Mouse (Mus musculus): ENCODE measurements around the gene Rsu1. TPM values are rescaled to one million over a fixed set of nuclear protein-coding genes. Genes with fewer than 3 reads are reported as not detected.
"Not testable (repeated sequence)": the region's sequence is repeated elsewhere in the genome, so short reads cannot be mapped to it uniquely, and the experiment has no call there.

Rsu1 gene
- polyA plus RNA-seq, 1 experiment from 2014 or later = 52.9 TPM

DNA sequence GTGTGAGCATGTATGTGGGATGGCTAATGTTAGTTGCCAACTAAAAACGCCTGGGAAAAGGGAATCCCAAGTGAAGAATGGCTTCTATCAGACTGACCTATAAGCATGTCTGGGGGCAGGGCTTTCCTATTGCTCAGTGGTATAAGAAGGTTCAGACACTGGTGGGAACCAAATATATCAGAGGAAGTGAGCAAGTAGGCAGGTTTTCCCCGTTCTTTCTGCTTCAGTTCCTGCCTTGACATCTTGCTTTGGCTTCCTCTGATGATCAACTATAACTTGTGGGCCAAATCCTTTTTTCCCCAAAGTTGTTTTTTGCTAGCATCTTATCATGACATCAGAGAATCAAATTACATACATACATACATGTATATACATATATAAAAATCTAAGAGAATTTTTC, 51.1 kb downstream of the Rsu1 start:
- no peak overlapping the region for H3K4me2 ChIP-seq (replicated peaks)
- no peak overlapping the region for H3K9ac ChIP-seq (replicated peaks)
- no peaks in the 10 kb centered on the region for H3K27me3 ChIP-seq
- no peaks in the 10 kb centered on the region for H3K9me3 ChIP-seq
- no peak overlapping the region for H3K4me3 ChIP-seq
- no peaks in the 10 kb centered on the region for H3K36me3 ChIP-seq
- H3K4me1 ChIP-seq = no peaks in the 10 kb centered on the region
- no peak for ATAC-seq (replicated peaks)
- 83% methylated on average over 2 of the region's 2 CpGs for WGBS
- no peak overlapping the region for H3K27ac ChIP-seq (replicated peaks)

DNA sequence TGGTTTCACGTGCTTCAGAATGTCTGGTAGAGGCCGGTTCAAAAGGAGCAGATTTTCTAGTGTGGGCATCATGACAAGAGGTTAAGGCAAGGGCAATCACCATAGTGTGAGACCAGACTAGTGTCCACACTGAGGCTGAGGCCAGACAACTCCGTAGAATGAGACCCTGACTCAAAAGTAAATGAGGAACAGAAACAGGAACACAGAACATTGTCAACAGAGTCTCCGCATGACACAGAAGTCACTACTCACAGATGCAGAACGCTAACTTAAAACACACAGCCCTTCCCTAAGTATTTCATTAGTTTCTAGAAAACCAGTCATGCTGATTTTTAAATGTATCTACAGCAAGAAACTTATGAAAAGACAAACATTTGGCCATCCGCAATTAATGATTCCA, 53.1 kb downstream of the Rsu1 start:
- no peak for ATAC-seq (replicated peaks)
- WGBS = 77% methylated on average over 6 of the region's 6 CpGs
- Histone ChIP-seq H3K27me3 (no peaks in the 10 kb centered on the region), H3K36me3 (no peaks in the 10 kb centered on the region), H3K4me3 (no peak overlapping the region), H3K27ac (replicated peaks) (no peak overlapping the region), H3K4me2 (replicated peaks) (no peak overlapping the region), H3K9ac (replicated peaks) (no peak overlapping the region), H3K9me3 (no peaks in the 10 kb centered on the region), H3K4me1 (no peaks in the 10 kb centered on the region)

DNA sequence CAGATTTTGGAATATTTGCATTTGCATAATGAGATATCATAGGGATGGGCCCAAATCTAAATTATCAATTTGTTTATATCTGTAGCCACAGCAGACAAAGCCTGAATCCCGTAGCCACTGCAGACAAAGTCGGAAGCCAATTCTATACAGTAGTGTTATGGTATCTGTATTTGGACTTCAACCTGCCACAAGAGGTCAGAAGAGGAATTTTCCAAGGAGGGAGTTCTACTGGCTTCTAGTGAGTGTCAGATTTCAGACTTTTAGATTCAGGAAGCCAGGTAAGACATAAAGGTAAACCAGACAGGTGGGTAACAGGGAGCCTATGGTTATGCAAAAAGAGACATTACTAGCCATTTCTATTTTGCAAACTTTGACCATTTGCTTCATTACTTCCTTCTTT, 64.4 kb downstream of the Rsu1 start:
- Histone ChIP-seq H3K4me3 (no peak overlapping the region), H3K27ac (replicated peaks) (no peak overlapping the region), H3K9me3 (no peaks in the 10 kb centered on the region), H3K4me1 (no peaks in the 10 kb centered on the region), H3K27me3 (no peaks in the 10 kb centered on the region), H3K4me2 (replicated peaks) (no peak overlapping the region), H3K36me3 (no peaks in the 10 kb centered on the region), H3K9ac (replicated peaks) (no peak overlapping the region)
- 91% methylated on average over 2 of the region's 2 CpGs for WGBS
- no peak for ATAC-seq (replicated peaks)

DNA sequence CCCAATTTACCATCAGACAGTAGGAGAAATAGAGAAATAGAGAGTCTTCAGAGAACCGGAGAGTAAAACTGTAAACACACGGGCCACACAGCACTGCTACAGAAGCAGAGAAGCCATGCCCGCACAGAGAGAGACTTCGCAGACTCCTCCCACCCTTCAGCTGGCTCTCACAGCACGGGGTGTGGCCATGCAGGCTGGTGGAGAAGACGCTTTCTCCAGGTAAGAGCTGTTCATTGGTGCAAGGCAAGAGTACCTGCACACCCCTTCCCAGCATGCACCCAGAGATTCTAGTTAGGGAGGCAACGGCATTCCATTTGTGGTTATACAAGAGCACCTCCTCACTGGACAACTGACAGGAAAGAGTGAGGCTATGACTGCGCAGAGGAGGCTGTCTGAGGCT, 64.8 kb downstream of the Rsu1 start:
- no peak overlapping the region for H3K4me3 ChIP-seq
- no peaks in the 10 kb centered on the region for H3K4me1 ChIP-seq
- no peaks in the 10 kb centered on the region for H3K9me3 ChIP-seq

DNA sequence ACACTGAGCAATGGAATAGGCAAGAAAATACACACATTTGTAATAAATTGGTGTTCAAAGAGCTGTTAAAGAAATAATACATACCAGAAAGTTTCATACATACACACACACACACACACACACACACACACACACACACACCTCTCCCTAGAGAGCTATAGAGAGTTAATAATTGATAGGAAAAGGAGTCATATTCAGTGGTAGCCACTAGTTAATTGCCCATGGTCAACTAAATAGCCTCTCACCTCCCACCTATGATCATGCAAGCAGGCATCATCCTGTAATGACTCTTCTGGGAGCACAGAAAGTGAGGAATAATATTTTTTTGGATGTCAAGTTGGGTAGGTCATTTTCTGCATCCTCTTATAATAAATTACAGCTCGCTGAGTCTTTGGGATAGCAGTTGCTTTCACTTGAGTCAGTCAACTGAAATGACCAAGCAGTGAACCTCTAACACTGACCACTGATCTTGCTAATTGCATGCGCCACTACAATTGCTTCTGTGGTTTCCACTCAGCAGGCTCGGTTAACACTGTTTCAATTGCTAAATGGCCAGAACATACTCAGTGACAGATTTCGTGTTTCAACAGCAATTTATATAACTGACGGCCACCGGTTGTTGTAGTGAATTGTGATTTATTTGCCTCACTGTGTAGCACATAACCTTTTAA, 68.3 kb downstream of the Rsu1 start:
- H3K4me1 ChIP-seq = no peaks in the 10 kb centered on the region
- no peak overlapping the region for H3K9ac ChIP-seq (replicated peaks)
- H3K36me3 ChIP-seq = no peaks in the 10 kb centered on the region
- no peak overlapping the region for H3K4me3 ChIP-seq
- H3K9me3 ChIP-seq = no peaks in the 10 kb centered on the region
- no peak overlapping the region for H3K4me2 ChIP-seq (replicated peaks)
- ATAC-seq (replicated peaks) = no peak
- WGBS = 39% methylated on average over 6 of the region's 6 CpGs
- no peaks in the 10 kb centered on the region for H3K27me3 ChIP-seq
- no peak overlapping the region for H3K27ac ChIP-seq (replicated peaks)

More for the DNA sequence above, 64.8 kb downstream of the Rsu1 start:
- no peak for ATAC-seq (replicated peaks)
- H3K27ac ChIP-seq (replicated peaks) = no peak overlapping the region
- 73% methylated on average over 8 of the region's 8 CpGs for WGBS
- H3K27me3 ChIP-seq = no peaks in the 10 kb centered on the region
- H3K4me2 ChIP-seq (replicated peaks) = no peak overlapping the region
- no peak overlapping the region for H3K9ac ChIP-seq (replicated peaks)
- no peaks in the 10 kb centered on the region for H3K36me3 ChIP-seq

DNA sequence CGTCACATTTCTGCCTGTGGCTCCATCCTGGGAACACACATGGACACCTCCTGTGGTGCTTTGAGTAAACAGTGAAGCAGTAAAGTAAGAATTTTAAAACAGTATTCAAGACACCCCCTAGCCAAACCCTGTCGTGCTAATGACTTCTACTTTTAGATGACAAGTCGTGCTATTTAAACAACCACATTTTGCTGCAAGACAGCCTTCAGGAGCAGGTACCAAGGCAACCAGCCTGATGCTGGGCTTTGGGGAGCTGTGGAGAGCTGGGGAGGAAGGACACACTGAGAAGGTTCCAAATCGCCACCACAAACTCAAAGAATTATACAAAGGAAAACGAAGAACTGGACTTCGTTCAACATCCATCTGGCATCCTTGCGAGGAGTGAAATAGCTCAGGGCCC, 71.5 kb downstream of the Rsu1 start:
- Histone ChIP-seq H3K4me1 (no peaks in the 10 kb centered on the region), H3K9ac (replicated peaks) (no peak overlapping the region), H3K27me3 (no peaks in the 10 kb centered on the region), H3K36me3 (no peaks in the 10 kb centered on the region), H3K4me3 (no peak overlapping the region), H3K27ac (replicated peaks) (no peak overlapping the region), H3K9me3 (no peaks in the 10 kb centered on the region), H3K4me2 (replicated peaks) (no peak overlapping the region)
- ATAC-seq (replicated peaks) = no peak
- WGBS = 82% methylated on average over 7 of the region's 7 CpGs

DNA sequence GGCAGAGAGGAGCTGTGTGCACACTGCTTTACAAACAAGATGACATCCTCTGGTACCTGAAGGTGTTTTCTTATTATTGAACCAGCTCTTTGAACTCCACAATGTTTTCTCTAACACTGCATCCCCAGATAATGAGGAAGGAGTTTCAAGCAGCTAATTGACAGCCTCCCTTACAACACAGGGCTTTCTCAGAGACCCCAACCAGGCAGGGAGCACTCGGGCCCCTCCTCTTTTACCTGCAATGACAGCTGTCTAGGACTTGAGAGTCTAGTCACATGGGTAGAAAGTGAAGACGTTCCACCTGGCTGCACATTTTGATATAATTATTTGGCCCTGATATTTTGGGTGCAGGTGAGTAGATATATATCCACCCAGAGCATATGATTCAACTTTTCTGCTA, 72.2 kb downstream of the Rsu1 start:
- Histone ChIP-seq H3K9ac (replicated peaks) (no peak overlapping the region), H3K9me3 (no peaks in the 10 kb centered on the region), H3K4me2 (replicated peaks) (no peak overlapping the region), H3K27ac (replicated peaks) (no peak overlapping the region), H3K4me3 (no peak overlapping the region), H3K27me3 (no peaks in the 10 kb centered on the region), H3K4me1 (no peaks in the 10 kb centered on the region), H3K36me3 (no peaks in the 10 kb centered on the region)
- no peak for ATAC-seq (replicated peaks)
- WGBS = 70% methylated on average over 2 of the region's 2 CpGs

DNA sequence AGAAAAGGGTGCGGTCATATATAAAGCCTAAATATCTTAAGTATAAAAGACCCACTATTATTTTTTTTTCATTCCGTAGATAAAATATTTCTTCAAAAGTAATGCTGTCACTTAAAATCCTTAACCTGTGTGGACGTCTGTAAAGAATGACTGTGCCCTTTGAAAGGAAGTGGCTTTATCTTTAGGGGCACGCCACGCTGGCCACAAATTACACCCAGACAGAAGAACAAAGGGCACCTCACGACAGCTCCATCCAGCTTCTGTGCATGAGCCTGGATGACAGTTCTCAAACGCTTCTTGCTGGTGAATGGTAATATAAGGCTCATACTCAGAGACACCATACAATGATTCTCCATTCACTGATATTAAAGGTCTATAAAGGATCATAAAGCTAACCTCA, 75.7 kb downstream of the Rsu1 start:
- H3K4me2 ChIP-seq (replicated peaks) = no peak overlapping the region
- no peak overlapping the region for H3K27ac ChIP-seq (replicated peaks)
- ATAC-seq (replicated peaks) = no peak
- no peak overlapping the region for H3K9ac ChIP-seq (replicated peaks)
- H3K27me3 ChIP-seq = no peaks in the 10 kb centered on the region
- no peak overlapping the region for H3K4me3 ChIP-seq
- no peaks in the 10 kb centered on the region for H3K9me3 ChIP-seq
- 73% methylated on average over 7 of the region's 7 CpGs for WGBS
- H3K4me1 ChIP-seq = no peaks in the 10 kb centered on the region
- H3K36me3 ChIP-seq = no peaks in the 10 kb centered on the region

DNA sequence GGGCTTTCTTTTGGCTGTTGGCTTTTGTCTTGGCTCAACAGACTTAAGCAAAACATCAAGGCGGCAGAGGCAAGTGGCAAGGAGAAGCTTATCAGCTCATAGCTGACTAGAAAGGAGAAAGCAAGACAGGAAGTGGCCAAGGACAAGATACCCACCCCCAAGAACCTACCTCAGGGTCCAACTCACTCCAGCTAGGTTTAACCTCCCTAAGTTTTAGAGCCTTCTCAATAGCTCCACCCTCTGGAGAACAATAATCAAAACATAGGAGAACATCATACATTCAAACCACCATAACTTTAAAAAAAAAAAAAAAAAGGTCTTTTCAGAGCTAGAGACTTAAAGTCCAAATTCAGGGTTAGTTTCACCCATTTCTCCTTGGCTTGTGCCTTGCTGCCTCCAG, 79.1 kb downstream of the Rsu1 start:
- no peak for ATAC-seq (replicated peaks)
- no peaks in the 10 kb centered on the region for H3K36me3 ChIP-seq
- H3K27me3 ChIP-seq = no peaks in the 10 kb centered on the region
- no peak overlapping the region for H3K27ac ChIP-seq (replicated peaks)
- H3K9ac ChIP-seq (replicated peaks) = no peak overlapping the region
- no peak overlapping the region for H3K4me2 ChIP-seq (replicated peaks)
- 88% methylated on average over 1 of the region's 1 CpGs for WGBS
- no peaks in the 10 kb centered on the region for H3K9me3 ChIP-seq
- no peaks in the 10 kb centered on the region for H3K4me1 ChIP-seq
- no peak overlapping the region for H3K4me3 ChIP-seq

DNA sequence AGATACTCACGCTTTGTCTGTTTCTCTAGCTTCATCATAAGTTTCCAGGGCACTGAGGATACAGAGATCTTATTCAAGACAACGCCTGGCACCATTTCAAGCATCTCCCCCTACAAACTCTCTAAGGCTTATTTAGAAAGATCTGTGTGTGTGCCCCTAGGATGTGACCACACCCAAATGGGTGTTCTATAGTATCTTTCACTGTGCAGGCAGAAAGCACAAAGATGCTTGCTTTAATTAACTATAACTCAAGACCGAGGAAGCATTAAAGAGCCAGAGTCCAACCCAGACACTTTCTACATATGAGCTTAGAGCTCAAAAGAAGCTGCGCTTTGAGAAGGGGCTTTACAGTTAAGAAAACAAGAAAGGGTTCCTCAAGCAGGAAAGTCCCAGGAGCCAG, 80.4 kb downstream of the Rsu1 start:
- no peak overlapping the region for H3K4me2 ChIP-seq (replicated peaks)
- H3K36me3 ChIP-seq = no peaks in the 10 kb centered on the region
- H3K9ac ChIP-seq (replicated peaks) = no peak overlapping the region
- no peaks in the 10 kb centered on the region for H3K27me3 ChIP-seq
- 83% methylated on average over 4 of the region's 4 CpGs for WGBS
- no peaks in the 10 kb centered on the region for H3K9me3 ChIP-seq
- no peaks in the 10 kb centered on the region for H3K4me1 ChIP-seq
- H3K27ac ChIP-seq (replicated peaks) = no peak overlapping the region
- no peak for ATAC-seq (replicated peaks)
- no peak overlapping the region for H3K4me3 ChIP-seq

DNA sequence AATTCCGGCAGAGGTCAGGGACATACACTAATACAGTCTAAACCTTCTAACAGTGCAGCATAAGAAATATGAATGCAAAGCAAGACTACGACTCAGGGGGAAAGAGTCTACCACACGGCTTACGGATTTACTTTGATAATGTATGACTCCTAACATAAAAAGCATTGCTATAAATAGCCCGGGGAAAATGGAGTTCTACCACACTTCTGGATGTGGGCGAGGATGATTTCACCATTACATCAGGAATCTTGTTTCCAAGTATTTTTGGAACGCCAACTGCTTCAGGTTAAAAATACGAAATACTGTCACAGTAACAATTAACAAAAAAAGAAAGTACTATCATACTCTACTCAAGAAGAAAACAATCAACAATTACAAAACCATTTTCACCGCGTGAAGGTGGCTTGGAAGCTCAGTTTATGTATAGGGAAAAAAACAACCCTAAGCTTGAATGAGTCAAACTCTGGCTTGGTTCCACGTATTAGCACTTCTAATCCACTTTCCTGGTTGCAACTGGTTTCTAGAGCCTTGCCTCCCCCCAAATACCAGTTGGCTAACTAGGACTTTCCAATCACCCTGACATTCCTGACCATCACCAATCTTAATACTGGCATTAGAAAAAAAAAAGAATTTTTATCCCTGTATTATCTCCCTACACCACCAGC, 82.3 kb downstream of the Rsu1 start:
- ATAC-seq (replicated peaks) = no peak
- no peak overlapping the region for H3K27ac ChIP-seq (replicated peaks)
- H3K4me1 ChIP-seq = no peaks in the 10 kb centered on the region
- H3K27me3 ChIP-seq = no peaks in the 10 kb centered on the region
- no peaks in the 10 kb centered on the region for H3K36me3 ChIP-seq
- H3K9ac ChIP-seq (replicated peaks) = no peak overlapping the region
- 91% methylated on average over 11 of the region's 11 CpGs for WGBS
- no peaks in the 10 kb centered on the region for H3K9me3 ChIP-seq
- H3K4me3 ChIP-seq = no peak overlapping the region
- no peak overlapping the region for H3K4me2 ChIP-seq (replicated peaks)

DNA sequence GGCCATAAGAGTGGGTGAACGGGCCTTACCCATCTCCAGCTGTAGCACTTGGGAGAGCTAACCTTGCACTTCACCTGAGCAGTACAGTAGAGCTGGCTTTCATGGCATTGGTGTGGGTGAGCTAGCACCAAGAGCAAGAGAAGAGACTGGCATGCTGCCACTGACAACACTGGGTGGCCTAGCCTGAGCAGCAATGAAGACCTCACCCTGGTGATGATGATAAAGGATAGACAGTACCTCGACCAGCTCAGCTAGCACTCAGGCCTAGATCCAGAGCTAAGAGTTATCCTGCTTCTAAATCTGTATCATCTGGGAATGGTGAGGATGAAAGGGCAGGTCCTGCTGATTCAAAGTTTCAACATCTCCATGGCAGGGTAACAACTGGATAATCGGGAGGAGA, 88.1 kb downstream of the Rsu1 start:
- no peak for ATAC-seq (replicated peaks)
- H3K4me3 ChIP-seq = no peak overlapping the region
- H3K27ac ChIP-seq (replicated peaks) = no peak overlapping the region
- no peak overlapping the region for H3K4me2 ChIP-seq (replicated peaks)
- peaks cover 3% of the 10 kb centered on the region for H3K4me1 ChIP-seq
- H3K9me3 ChIP-seq = no peaks in the 10 kb centered on the region
- 88% methylated on average over 3 of the region's 3 CpGs for WGBS
- H3K36me3 ChIP-seq = no peaks in the 10 kb centered on the region
- H3K27me3 ChIP-seq = no peaks in the 10 kb centered on the region
- no peak overlapping the region for H3K9ac ChIP-seq (replicated peaks)

DNA sequence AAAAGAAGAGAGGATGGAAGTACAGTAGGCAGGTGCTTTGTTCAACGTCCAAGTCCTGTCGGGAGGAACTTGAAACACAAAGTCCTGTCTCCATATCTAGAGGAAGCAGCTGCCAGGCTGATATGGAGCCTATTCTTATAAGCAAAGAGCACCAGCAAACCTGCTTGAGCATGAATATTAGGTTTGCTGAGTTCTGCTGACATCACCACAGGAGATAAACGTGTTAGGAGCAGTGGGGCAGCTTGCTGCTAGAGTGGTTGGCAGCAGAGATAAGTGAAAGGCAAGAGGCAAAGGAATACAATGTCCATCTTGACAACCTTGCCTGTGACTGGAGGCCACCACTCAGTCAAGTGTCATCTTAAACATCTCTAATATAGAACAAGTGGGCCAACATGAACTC, 89.3 kb downstream of the Rsu1 start:
- not testable (repeated sequence) for H3K27ac ChIP-seq (replicated peaks); H3K4me3 ChIP-seq
- 100% methylated on average over 1 of the region's 3 CpGs for WGBS

More for the DNA sequence above, 89.3 kb downstream of the Rsu1 start:
- not testable (repeated sequence) for H3K9me3 ChIP-seq; ATAC-seq (replicated peaks); H3K36me3 ChIP-seq; H3K4me2 ChIP-seq (replicated peaks); H3K27me3 ChIP-seq; H3K9ac ChIP-seq (replicated peaks)
- H3K4me1 ChIP-seq = peaks cover 14% of the 10 kb centered on the region

Measured in forebrain, embryonic 15.5 days (tissue).